Mouse (Mus musculus) right cerebral cortex, adult 2 months (tissue): ENCODE measurements at regions not wholly inside any gene's neighbourhood (a gene's known extent, or its start where the extent isn't known, plus 50 kb on each side); places are given as distances from the start of the nearest gene placed in this dataset.
A peak's percentile ranks its signal among the peaks of the same experiment; 100 is the strongest.

ENCODE experiments used
- DNase-seq, 2 experiments: peaks; one replicate each; pipeline ENCODE4 v3.0.0; 2021 to 2022; ENCODE audit warnings: low spot score in 2 of 2

GRCm38 (mm10) chr6:105389192-105389591 lies 288.3 kb upstream of the Cntn4 start:
- DNase-seq: no peak

DNA sequence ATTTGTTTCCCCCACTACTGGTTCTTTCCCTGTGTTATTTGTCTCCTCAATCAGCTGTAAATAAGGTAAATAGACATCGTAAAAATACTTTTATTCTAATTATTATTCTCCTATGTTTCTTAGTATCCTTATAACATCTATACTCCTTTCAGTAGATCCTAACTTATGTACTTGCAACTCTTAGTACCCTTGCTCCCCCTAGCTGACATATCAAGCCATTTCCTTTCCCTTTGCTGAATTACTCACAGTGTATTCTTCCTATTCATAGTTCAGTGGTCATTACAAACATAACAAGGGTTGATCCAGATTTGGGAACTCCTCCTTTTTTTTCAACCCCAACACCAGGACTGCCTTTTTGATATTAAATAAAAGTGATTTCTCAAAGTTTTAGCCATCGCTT lies 279.1 kb upstream of the Cntn4 start:
- DNase-seq: peak in 1 of 2 experiments; percentile 3

DNA sequence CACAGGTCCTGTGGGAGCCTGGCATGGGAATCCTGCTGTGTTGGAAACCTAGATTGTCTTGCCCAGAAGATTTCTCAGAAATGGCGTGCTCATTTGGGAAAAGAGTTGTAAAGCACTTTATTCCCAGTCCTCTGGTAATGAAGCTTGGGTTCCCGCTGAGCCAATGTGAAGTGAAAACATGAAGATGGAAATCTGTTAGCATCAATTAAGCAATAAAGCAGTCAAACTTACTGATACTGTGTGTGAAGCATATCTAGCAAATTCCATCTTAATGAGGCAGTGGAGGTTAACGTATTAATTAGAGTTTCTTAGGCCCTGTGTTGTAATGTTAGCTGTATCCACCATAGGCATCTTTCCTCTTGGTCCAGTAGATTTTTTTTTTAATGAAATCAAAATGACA lies 259.9 kb upstream of the Cntn4 start:
- DNase-seq: no peak

GRCm38 (mm10) chr6:105447208-105447607 lies 230.3 kb upstream of the Cntn4 start:
- DNase-seq: no peak

DNA sequence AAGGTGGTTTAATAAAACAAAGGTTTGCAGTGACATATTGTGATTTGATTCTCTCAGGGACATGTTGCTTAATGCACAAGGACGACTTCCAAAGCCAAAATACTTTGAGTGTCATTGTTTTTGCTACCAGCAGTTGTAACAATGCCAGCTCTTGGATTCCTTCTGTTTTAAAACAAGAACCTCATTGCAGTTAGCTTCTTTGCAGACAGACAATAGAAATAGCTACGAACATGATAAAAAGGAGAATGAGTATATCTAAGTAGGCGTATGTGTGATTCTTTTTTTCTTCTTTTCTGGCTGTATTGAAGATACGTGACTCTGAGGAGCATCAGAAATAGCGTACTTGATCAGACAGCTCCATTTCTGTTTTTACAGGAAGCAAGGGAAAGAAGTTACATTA lies 194.1 kb upstream of the Cntn4 start:
- DNase-seq: peak; percentile 6 to 10

DNA sequence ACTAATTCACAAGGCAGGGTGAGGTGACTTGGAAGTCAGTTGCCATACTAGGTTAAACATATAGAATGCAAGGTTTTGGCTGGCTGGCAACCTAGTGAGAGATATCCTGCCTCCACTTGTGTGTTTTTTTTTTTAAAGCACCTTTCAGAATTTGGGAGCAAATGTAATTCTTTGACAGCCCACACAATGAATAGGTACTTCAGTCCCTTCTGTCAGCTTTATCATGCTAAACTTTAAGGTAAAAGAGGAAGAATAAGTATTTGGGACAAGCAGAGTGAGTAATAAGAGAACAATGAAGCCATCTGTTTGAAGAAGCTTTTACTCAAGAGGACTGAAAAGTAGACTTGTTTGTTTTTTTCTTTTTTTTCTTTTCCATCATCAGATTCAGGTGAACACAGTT lies 184.2 kb upstream of the Cntn4 start:
- no peak for DNase-seq
